Mouse (Mus musculus): ENCODE results near the gene Pnkp. TPM values are rescaled to one million over a fixed set of nuclear protein-coding genes. Genes with fewer than 3 reads are reported as not detected.

Pnkp gene
- total RNA-seq, 2 experiments from 2014 or later, result 15.1 to 16.6 TPM

DNA sequence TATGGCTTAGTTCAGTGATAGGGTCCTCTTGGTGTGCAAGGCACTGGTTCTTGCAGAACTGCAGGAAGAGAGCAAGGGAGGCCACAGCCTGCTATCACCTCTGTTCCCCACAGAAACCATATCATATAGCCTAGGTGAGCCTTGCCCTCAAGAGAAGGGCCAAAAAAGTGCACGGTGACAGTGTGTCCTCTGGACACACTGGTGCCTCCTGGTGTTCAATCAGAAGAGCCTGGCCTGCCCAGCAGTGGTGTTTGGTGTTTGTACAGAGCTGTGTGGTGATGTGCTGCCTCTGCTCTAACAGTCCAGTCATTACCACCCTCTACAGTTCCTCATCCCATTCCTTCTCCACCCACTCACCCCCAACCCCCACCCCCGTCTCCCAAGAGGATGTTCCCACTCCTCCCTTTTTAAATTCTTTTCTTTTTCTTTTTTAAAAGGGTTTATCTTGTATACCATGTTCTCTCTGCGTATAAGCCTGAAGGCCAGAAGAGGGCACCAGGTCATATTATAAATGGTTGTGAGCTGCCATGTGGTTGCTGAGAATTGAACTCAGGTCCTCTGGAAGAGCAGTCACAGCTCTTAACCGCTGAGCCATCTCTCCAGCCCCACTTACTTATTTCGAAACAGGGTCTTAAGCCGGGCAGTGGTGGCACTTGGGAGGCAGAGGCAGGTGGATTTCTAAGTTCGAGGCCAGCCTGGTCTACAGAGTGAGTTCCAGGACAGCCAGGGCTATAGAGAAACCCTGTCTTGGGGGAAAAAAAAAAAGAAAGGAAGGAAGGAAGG lies 35.1 kb upstream of the Pnkp start:
- DNase-seq, result no peak
- intact Hi-C loops (cut with DNase I; ENCODE audit: low total_unique reads), result no loop called here

DNA sequence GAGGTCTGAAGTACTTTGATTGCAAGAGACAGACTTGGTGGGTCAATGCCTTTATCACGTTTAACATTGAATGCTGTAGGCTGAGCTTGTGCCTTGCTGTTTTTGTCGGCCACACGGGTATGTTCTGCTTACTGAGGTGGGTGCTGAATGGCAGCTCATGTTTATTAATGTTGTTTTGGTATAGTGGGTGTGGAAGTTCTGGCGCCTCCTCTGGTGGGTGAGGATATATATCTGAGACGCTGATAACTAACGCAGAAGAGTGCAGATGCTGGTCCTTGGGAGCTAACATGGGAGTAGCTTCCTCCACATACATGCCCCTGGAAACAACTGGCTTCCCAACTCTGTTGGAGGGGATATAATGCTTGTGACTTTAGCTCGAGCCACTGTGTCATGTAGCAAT lies 33.5 kb upstream of the Pnkp start:
- intact Hi-C loops (cut with DNase I; ENCODE audit: low total_unique reads), result no loop called here
- DNase-seq, result peak; percentile 0

DNA sequence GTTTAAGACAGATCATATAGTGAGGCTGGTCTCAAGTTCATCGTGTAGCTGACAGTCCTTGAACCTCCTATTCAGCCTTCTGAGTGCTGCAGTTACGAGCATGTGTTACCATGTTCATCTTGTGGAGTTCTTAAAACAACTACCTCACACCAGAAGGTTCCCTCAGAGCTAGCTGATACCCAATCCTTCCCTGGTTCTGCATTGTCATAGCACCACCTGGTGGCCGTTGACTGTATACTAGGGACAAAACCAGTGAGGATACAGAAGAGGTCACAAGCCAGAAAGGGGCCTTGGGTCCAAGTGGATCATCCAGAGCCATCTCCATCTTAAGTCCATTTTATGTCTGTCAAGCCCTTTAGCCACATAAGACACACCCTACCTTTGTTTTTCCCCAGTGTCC lies 32.1 kb upstream of the Pnkp start:
- peak; percentile 80 for DNase-seq
- intact Hi-C loops (cut with DNase I; ENCODE audit: low total_unique reads), result no loop called here

DNA sequence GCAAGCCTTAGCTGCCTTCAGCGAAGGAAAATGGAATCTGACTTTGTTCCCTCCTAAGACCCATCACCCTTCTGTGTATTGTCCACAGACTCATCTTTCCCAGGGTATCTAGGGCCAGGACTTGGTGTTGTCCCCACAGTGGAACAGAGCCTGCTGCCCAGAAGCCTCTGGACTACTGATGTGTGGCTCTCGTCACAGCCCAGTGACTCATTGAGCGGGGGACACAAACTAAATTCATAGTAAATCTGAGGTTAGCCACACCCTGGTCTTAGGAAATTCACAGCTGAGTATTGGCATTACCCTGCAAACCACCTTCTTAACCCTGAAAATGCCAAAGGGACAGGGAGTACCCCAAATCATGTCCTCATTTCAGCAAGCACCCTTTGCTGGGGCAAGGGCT lies 30.2 kb upstream of the Pnkp start:
- intact Hi-C loops (cut with DNase I; ENCODE audit: low total_unique reads), result no loop called here
- DNase-seq, result no peak

DNA sequence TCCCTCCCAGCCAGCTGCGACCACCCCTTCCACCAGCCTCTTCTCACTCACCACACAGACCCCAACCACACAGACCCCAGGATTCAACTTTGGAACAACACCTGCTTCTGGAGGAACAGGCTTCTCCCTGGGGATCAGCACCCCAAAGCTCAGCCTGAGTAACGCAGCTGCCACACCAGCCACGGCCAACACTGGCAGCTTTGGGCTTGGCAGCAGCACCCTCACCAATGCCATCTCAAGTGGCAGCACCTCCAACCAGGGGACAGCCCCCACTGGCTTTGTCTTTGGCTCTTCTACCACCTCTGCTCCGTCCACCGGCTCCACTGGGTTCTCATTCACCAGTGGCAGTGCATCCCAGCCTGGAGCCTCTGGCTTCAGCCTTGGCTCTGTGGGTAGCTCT lies 28.2 kb upstream of the Pnkp start:
- no peak for DNase-seq
- intact Hi-C loops (cut with DNase I; ENCODE audit: low total_unique reads), result no loop called here

DNA sequence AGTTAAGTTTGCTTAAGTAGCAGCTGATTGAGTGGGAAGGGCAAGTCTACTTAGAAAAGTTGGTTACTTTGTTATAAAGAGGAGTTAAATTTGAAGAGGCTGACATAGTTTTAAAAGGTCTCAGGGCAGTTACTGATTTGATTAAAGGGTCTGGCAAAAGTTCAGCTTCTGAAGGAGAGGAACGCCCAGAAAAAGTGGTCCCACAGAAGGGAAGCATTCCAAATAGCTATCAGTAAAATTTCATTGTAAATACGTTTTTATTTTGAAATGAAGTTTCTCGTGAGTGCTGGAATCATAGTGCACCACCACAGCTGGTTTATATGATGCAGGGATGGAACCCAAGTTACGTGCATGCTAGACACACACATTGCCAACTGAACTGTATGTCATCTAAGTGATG lies 24.2 kb upstream of the Pnkp start:
- no peak for DNase-seq
- intact Hi-C loops (cut with DNase I; ENCODE audit: low total_unique reads), result no loop called here

DNA sequence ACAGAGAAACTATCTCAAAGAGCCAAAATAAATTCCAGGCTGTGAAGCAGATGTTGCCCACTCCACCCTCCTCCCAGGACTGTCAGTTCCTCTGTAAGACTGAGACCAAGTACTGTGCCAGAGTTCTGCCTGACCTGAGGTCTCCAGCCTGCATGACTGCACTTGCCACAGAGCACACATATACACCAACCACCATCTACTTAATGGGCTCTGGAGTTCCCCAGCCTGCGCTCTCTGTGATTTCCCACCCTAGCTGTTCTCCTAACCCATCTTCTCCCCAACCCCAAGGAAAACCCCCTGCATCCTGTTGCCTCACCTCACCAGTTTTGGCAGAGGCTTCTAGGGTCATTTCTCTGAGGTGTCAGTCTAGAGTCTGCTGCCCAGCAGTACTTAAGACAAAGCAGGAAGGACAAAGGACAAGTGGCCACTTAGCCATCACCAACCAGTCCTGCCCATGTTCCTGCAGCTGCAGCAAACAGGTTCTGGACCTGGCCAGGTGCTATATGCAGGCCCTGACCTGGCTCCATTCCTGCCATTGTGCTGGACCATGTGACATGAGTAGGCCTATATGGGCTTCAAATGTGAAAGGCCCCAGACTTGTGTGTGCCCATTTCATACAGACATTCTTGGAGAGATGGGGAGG lies 21.4 kb upstream of the Pnkp start:
- DNase-seq, result no peak
- intact Hi-C loops (cut with DNase I; ENCODE audit: low total_unique reads), result no loop called here

DNA sequence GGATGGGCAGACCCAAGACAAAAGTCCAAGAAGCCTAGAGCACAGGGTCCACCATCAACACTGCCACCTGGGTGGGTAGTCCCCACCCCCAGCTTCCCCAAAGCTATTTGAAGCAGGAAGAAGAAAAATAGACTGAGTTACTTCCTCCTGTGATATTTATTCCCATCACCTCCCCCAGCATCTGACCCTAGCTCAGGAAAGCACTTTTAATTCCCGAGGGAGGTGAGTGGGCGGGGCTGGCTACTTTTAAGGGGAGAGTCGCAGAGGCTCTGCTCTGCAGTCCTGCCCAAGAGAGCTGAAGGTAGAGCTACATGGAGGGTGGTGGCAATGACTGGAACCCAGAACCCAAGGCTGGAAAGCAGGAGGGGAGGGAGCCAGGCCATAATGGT lies 20.9 kb upstream of the Pnkp start:
- intact Hi-C loops (cut with DNase I; ENCODE audit: low total_unique reads), result no loop called here
- no peak for DNase-seq

DNA sequence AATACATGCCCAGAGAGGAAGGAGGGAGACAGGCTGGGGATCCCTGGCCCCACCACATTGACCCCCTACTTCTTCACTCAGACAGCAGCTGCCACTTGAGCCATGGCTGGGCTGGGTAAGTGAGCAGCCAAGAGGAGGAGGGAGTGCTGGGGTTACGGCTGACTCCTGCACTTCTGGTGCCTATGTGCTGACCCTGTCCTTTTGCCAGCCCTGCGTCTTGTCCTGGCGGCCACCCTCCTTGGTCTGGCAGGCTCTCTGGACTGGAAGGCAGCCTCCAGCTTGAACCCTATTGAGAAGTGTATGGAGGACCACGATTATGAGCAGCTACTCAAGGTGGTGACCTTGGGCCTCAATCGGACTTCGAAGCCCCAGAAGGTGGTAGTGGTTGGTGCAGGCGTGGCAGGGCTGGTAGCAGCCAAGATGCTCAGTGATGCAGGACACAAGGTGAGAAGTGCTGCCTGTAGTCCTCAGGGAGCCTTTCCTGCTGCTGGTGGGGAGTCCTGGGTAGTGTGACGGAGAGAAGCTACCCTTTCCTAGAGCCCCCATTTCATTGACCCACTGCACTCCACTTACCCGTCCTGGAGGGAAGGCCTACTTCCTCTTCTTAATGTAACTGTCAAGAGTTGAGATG lies 20.4 kb upstream of the Pnkp start:
- DNase-seq, result peak; percentile 63
- intact Hi-C loops (cut with DNase I; ENCODE audit: low total_unique reads), result no loop called here

DNA sequence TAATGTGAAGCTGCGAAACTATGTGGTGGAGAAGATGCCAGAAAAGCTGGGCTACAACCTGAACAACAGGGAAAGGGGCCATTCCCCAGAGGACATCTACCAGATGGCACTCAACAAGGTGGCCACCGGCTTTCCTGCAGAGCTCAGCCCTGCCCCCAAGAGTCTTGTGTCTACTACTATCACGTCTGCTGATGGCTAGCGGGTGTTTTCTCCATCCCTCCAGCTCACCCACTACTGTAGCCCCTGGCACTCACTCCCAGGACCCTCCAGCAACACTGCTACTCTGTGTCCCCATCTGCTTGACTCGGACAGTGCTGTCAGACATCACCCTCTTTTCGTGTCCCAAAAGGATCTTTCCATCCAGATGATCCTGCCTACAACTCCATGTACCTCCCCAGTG lies 18.9 kb upstream of the Pnkp start:
- no peak for DNase-seq
- intact Hi-C loops (cut with DNase I; ENCODE audit: low total_unique reads), result no loop called here

DNA sequence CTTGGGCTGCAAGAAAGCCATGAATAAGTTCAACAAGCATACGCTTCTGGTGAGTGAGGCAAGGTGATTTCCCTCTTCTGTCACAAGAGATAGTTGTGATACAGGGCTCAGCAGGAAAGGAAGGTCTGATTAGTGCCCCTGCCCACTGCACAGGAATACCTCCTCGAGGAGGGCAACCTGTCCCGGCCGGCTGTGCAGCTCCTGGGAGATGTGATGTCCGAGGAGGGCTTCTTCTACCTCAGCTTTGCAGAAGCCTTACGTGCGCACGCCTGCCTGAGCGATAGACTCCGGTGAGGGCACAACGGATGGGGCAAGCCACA lies 17.8 kb upstream of the Pnkp start:
- intact Hi-C loops (cut with DNase I; ENCODE audit: low total_unique reads), result no loop called here
- no peak for DNase-seq

DNA sequence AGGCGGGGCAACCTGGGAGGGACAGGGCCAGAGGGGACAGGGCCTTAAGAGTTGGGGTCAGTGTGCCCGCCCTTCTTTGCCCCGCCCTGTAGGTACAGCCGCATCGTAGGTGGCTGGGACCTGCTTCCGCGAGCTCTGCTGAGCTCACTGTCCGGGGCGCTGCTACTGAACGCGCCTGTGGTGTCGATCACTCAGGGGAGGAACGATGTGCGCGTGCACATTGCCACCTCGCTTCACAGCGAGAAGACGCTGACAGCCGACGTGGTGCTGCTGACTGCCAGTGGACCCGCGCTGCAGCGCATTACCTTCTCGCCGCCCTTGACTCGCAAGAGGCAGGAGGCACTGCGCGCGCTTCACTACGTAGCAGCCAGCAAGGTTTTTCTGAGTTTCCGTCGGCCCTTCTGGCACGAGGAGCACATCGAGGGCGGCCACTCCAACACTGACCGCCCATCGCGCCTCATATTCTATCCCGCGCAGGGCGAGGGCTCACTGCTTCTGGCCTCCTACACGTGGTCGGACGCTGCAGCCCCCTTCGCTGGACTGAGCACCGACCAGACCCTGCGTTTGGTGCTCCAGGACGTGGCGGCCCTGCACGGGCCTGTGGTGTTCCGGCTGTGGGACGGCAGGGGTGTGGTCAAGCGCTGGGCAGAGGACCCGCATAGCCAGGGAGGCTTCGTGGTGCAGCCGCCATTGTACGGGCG lies 17.3 kb upstream of the Pnkp start:
- intact Hi-C loops (cut with DNase I; ENCODE audit: low total_unique reads), result no loop called here
- peak; percentile 53 for DNase-seq

DNA sequence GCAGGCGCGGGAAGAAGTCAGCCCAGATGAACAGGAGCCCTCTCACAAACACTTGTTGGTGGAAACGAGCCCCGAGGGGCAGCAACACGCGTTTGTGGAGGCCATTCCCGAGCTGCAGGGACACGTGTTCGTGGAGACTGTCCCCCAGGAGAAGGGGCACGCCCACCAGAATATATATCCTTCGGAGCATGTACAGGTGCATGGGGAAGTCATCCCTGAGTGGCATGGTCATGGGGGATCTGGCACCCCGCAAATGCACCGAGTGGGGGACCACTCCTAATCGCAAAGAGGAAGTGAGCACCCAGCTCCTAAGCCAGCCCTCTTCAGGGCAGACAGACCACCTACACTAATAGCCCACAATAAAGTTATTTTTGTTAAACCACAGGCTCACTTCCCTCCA lies 16.5 kb upstream of the Pnkp start:
- intact Hi-C loops (cut with DNase I; ENCODE audit: low total_unique reads), result no loop called here
- no peak for DNase-seq

DNA sequence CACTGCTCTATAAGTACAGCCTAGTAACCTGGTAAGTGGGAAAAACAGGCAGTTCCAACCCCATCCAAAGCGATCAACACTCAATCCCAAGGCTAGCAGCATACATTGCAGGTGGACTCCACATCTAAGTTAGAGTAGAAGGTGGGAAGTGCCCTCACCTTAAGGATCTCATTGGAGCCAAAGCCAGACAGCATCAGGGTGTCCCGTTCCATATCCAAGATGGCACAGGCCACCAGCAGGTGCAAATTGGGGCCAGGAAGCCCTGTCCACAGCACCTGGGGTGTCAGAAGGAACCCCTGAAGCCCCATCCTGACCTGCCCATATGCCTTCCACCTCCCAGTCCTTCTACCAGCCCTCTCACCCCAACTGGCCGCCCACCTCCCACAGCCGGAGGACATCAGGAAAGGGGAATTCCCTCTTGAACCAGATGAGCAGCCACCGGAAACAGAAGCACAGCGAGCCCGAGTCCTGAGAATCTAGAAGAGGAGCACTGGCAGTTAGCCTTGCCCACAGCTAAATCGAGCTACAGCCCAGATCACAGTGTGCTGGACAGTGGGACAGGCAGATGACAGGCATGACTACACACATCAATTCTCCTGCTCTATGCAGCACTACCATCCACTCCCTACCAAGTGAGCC lies 15.0 kb upstream of the Pnkp start:
- no peak for DNase-seq
- intact Hi-C loops (cut with DNase I; ENCODE audit: low total_unique reads), result no loop called here

DNA sequence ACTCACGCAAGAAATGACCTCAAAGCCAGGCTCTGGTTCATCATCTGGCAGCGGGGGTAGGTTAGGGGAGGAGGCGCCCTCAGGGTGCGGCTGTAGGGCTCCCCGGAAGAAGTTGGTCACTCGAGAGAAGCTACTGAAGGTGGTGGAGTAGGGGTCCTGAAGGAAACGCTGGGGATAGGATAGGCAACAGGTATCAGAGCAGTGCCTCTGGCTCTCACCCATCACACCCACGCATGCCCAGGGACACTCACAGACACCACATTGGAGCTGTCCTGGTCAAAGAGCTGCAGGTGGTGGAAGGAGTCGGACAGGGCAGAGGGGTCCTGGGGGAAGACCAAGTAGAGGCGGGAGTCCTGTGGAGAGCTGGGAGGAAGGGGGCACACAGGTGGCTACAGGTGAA lies 11.9 kb upstream of the Pnkp start:
- no peak for DNase-seq
- intact Hi-C loops (cut with DNase I; ENCODE audit: low total_unique reads), result no loop called here

DNA sequence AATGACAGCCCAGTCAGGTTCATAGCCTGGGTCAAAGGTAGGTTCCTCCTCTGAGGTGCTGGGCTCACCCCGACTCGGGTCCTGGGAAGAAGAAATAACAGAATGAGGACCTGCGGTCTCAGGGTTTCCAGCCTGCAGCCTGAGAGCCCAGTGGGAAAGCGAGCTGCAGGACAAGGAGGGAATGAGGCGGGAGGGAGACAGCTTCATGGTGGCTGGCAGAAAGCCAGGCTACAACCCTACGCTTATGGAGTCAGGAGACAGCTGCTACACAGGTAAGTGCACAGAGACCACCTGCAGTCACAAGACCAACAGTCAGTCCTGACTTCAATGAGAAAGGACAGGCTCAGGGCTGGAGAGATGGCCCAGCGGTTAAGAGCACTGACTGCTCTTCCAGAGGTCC lies 10.1 kb upstream of the Pnkp start:
- intact Hi-C loops (cut with DNase I; ENCODE audit: low total_unique reads), result no loop called here
- no peak for DNase-seq

DNA sequence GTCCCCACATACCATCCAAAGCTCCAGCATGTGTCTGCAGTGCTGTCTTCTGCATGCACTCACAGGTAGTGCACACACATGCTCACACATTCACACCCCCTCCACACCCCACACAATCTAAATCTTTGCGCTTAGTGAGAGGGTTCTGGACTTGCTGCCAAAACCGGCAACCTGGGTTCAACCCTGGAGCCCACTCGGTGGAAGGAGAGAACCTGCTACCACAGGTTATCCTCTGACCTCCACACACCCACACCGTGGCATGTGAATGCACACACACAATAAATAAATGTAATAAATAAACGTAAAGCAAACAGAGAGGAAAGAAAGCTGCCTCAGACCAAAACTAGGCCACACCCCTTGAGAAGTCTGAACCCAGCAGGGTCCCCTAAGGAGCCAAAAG lies 9.2 kb upstream of the Pnkp start:
- DNase-seq, result no peak
- intact Hi-C loops (cut with DNase I; ENCODE audit: low total_unique reads), result no loop called here

DNA sequence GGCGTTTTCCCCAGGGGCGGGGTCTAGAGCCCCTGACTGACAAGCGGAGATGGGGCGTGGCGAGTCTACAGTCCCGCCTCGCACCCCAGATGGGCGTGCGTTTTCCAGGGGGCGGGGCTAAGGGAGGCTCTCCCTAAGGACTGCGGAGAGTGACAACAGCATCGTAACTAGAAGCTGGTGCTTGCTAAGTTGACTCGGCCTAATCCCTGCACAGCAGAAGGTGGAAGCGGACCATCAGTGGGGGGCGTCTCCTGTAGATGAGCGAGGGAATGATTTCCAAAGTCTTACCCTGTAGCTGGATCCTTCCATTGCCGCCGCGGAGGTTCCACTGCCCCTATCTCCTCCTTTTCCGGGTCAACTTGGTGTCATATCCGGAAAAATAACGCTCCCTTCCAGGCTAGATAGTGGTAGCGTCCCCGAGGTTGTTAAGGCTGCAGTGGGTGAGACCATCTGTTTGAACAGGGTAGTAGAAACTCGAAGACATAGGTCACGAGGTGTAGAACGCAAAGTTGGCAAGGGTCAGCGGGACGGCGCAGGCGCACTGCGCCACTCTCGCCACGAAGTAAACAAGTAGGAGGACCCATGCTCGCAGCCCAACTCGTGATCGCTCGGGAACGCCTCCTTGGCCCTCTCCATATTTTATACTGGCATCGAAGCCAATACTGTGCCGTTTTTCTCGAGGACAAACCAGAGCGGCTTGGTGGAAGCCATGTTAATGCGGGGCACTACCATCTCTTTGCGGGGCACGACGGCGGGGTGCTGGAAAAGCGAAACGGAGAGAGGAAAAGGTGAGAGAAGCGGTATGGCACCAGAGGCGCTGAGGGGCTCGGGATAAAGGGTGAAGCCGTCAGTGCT lies 8.2 kb upstream of the Pnkp start, which contains the start of the genes Akt1s1 and Tbc1d17:
Gene Akt1s1, plus strand, starts transcription at position 431 of the 855 bp plus-strand sequence.
Gene Tbc1d17, minus strand, starts transcription at position 519 of the 855 bp plus-strand sequence.
- DNase-seq, result peak; percentile 99
- intact Hi-C loops (cut with DNase I; ENCODE audit: low total_unique reads), result no loop called here

All from gastrocnemius, postnatal 14 days (tissue).